Mouse (Mus musculus) embryonic fibroblast, embryonic 13.5 days (primary cell): ENCODE measurements at regions not wholly inside any gene's neighbourhood (a gene's known extent, or its start where the extent isn't known, plus 50 kb on each side); places are given as distances from the start of the nearest gene placed in this dataset.

Experiments used
- CTCF ChIP-seq: IDR thresholded peaks from 2 replicates; pipeline ENCODE4 v1.5.1; 2011; ENCODE audit warnings: mild to moderate bottlenecking, control low read depth, low read length, moderate library complexity, borderline replicate concordance; ENCODE audit not compliant: insufficient read depth
- POLR2A ChIP-seq: IDR thresholded peaks from 2 replicates; pipeline ENCODE4 v1.6.1; 2011; ENCODE audit warnings: low read depth, mild to moderate bottlenecking, control low read depth, low read length, moderate library complexity

- TF ChIP-seq POLR2A (no peak), CTCF (no peak)
Observed at GRCm38 (mm10) chr12:8103259-8103658, 104.6 kb upstream of the Ldah start.
